Mouse (Mus musculus) layer of hippocampus, adult 9-10 months (tissue): ENCODE data around the gene Clec4a3.
A peak's percentile ranks its signal among the peaks of the same experiment; 100 is the strongest.
"Not testable (repeated sequence)": the region's sequence is repeated elsewhere in the genome, so short reads cannot be mapped to it uniquely, and the experiment has no call there.

Source experiments
- DNase-seq: peaks from one replicate; pipeline ENCODE4 v3.0.0; 2022; ENCODE audit warnings: low spot score

The Clec4a3 gene

DNA sequence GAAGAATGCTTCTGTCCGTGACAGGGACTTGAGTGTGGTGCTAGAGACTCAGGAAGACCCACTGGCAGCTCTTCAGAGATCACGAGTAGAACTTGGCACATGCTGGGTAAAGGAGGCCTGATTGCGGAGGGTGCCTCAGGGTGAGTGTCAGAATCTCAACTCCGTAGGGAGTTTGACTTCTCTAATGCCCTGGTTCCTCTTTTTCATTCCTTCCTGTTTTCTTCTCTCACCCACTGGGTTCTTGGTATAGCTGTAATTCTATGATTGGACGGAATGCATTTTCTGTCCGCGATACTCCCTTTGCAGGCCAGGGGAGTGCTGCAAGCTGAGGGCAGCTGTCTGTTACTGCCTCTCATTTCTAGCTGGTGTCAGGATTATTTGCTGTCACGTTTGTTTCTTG, at the start of gene Clec4a3:
TSS of gene Clec4a3 (plus strand) at position 115 of the 400 bp plus-strand sequence.
- DNase-seq, result peak; percentile 4

- DNase-seq, result no peak
These were observed 32.4 kb upstream of the Clec4a3 start for GRCm38 (mm10) chr6:122919922-122920321.

DNA sequence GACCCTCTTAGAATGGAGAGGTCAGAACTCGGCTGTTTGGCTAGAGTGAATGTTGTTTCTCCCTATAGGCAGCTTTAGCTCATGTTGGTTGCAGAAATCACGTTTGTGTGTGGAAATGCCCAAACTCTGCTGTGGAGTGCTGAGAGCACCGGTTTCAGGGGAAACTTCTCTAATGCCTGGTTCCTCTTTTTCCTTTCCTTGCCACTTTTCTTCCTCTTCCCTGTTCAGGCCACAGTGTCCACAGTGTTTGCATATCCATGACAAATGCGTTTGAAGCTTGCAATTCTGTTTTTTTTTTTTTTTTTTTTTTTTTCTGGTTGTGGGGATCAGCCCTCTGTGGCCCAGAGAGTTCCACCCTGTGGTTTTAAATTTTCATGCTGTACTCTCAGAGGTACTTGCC, 30.9 kb upstream of the Clec4a3 start, which contains the start of gene Clec4a1:
TSS of gene Clec4a1 (plus strand) at position 398 of the 400 bp plus-strand sequence.
- peak; percentile 9 for DNase-seq

DNA sequence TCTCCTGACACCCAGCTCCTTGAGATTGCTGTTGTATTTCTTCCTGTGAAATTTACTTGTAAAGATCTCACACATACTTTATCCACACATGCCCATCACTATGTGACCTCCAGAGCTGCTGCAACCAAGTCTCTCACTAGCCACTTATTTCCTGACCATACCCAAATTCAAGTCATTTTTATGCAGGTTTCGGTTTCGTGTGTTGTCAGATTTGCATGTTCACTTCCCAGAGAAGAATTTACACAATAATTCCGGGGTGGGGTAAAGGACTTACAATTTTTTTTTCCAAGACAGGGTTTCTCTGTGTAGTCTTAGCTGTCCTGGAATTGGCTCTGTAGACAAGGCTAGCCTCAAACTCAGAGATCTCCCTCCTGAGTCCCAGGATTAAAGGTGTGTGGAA, 17.5 kb upstream of the Clec4a3 start:
- DNase-seq, result no peak

- no peak for DNase-seq
These were observed 12.7 kb upstream of the Clec4a3 start for GRCm38 (mm10) chr6:122939618-122940017.

GRCm38 (mm10) chr6:122946760-122947159, 5.6 kb upstream of the Clec4a3 start:
- no peak for DNase-seq

DNA sequence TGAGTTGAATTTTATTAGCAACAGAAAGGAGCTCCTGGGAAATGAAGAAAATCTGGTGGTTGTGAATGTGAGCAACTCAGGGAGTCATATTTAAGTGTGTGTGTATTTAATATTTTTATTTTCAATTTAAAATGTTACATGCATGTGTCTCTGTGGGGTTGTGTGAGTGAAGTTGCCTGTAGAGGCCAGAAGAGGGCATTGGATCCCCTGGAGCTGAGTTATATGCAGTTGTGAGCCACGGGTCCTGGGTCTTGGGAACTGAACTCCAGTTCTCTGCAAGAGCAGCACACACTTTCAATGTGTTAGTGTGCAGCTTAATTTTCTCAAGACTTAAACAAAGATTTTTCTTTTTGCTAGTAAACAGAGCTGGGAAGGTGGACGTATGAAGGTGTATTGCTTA, 12.2 kb downstream of the Clec4a3 start:
- no peak for DNase-seq

GRCm38 (mm10) chr6:122969048-122969447, 16.7 kb downstream of the Clec4a3 start:
- DNase-seq, result no peak

- DNase-seq, result no peak
These were observed 37.6 kb downstream of the Clec4a3 start, which contains the start of gene Clec4a4 for GRCm38 (mm10) chr6:122989876-122990437. Gene Clec4a4 (plus strand): TSS chr6:122990367.

GRCm38 (mm10) chr6:123004696-123005095, 52.4 kb downstream of the Clec4a3 start:
- not testable (repeated sequence) for DNase-seq

- peak; percentile 7 for DNase-seq
These were observed 53.3 kb downstream of the Clec4a3 start for GRCm38 (mm10) chr6:123005591-123005990.
